Mouse (Mus musculus) intestine, embryonic 16.5 days (tissue): ENCODE data around the gene Wdsub1. TPM values are rescaled to one million over a fixed set of nuclear protein-coding genes. Genes with fewer than 3 reads are reported as not detected.

ENCODE experiments used
- ATAC-seq: fragments of 200-750 bp; cut with Nextera tagmentation; 2 replicates; pipeline ENCODE4 v1.8.0; 2017; ENCODE audit warnings: moderate TSS enrichment, moderate library complexity
- H3K27ac ChIP-seq: fragments of 300-500 bp; sonication (generic); 2 replicates; pipeline ENCODE4 v1.5.1; 2014; ENCODE audit warnings: mild to moderate bottlenecking, low read length
- H3K27me3 ChIP-seq: fragments of 300-500 bp; sonication (generic); replicated peaks from 2 replicates; pipeline ENCODE4 v1.6.1; 2014; ENCODE audit warnings: low read length, control low read depth, mixed read lengths; ENCODE audit not compliant: control insufficient read depth, insufficient read depth
- H3K36me3 ChIP-seq: fragments of 300-500 bp; sonication (generic); 2 replicates; pipeline ENCODE4 v1.6.1; 2014; ENCODE audit warnings: low read length, control low read depth; ENCODE audit not compliant: control insufficient read depth, insufficient read depth
- H3K4me1 ChIP-seq: fragments of 300-500 bp; sonication (generic); 2 replicates; pipeline ENCODE4 v1.6.1; 2014; ENCODE audit warnings: low read length, control low read depth, mixed read lengths; ENCODE audit not compliant: control insufficient read depth, insufficient read depth
- H3K4me2 ChIP-seq: fragments of 300-500 bp; sonication (generic); 2 replicates; pipeline ENCODE4 v1.6.1; 2014; ENCODE audit warnings: low read depth, low read length, control low read depth
- H3K4me3 ChIP-seq: fragments of 300-500 bp; sonication (generic); 2 replicates; pipeline ENCODE4 v1.5.1; 2014; ENCODE audit warnings: mild to moderate bottlenecking, low read length
- H3K9ac ChIP-seq: fragments of 300-500 bp; sonication (generic); 2 replicates; pipeline ENCODE4 v1.6.1; 2014; ENCODE audit warnings: low read depth, low read length
- H3K9me3 ChIP-seq: fragments of 300-500 bp; sonication (generic); 2 replicates; pipeline ENCODE4 v1.6.1; 2016; ENCODE audit warnings: low read length, control low read depth; ENCODE audit not compliant: control insufficient read depth
- WGBS: fragments of 180-500 bp; shearing (Covaris S2); extraction: QIAGEN DNeasy Blood & Tissue Kit; methylation state at CpG from one replicate; pipeline ENCODE4 v1.1.7; 2014; 5-methylcytosine and 5-hydroxymethylcytosine counted together
- polyA plus RNA-seq: library from polyadenylated mRNA; unstranded; fragments of >200 nt; fragmentation: Nextera tagmentation; extraction: Ambion mirVana; gene quantifications from 2 replicates; pipeline ENCODE4 v1.2.1, GENCODE M21; 2015

Gene Wdsub1
- polyA plus RNA-seq, 1 experiment from 2014 or later: 38.1 TPM

GRCm38 (mm10) chr2:59831831-59832230, 50.6 kb downstream of the Wdsub1 start:
- WGBS: 79% methylated on average over 7 of the region's 7 CpGs

GRCm38 (mm10) chr2:59830940-59831339, 51.5 kb downstream of the Wdsub1 start:
- WGBS: 86% methylated on average over 5 of the region's 5 CpGs
- no peaks in the 10 kb centered on the region for H3K27me3 ChIP-seq
- no peak overlapping the region for H3K27ac ChIP-seq
- H3K4me1 ChIP-seq: peaks cover 22% of the 10 kb centered on the region
- no peak overlapping the region for H3K9ac ChIP-seq
- no peak for ATAC-seq
- no peaks in the 10 kb centered on the region for H3K9me3 ChIP-seq
- H3K36me3 ChIP-seq: peaks cover 16% of the 10 kb centered on the region; the same call in 1 of the 2 replicates
- no peak overlapping the region for H3K4me2 ChIP-seq
- no peak overlapping the region for H3K4me3 ChIP-seq

More at GRCm38 (mm10) chr2:59831831-59832230, 50.6 kb downstream of the Wdsub1 start:
- Histone ChIP-seq H3K9ac (no peak overlapping the region), H3K4me3 (no peak overlapping the region), H3K9me3 (no peaks in the 10 kb centered on the region), H3K4me2 (no peak overlapping the region), H3K27me3 (no peaks in the 10 kb centered on the region), H3K27ac (no peak overlapping the region), H3K4me1 (peaks cover 22% of the 10 kb centered on the region), H3K36me3 (peaks cover 16% of the 10 kb centered on the region; the same call in 1 of the 2 replicates)
- ATAC-seq: no peak; the same call in 1 of the 2 replicates

- Histone ChIP-seq H3K4me1 (peaks cover 22% of the 10 kb centered on the region), H3K36me3 (peaks cover 12% of the 10 kb centered on the region; the same call in 1 of the 2 replicates), H3K4me3 (no peak overlapping the region), H3K4me2 (no peak overlapping the region), H3K9me3 (no peaks in the 10 kb centered on the region), H3K27me3 (no peaks in the 10 kb centered on the region), H3K27ac (no peak overlapping the region; the same call in 1 of the 2 replicates), H3K9ac (no peak overlapping the region)
- WGBS: 35% methylated on average over 9 of the region's 9 CpGs
- ATAC-seq: peak; percentile 26
Measured at GRCm38 (mm10) chr2:59830151-59830550, 52.2 kb downstream of the Wdsub1 start.

GRCm38 (mm10) chr2:59829718-59830117, 52.7 kb downstream of the Wdsub1 start:
- 72% methylated on average over 7 of the region's 7 CpGs for WGBS
- peak; percentile 47 for ATAC-seq
- H3K4me1 ChIP-seq: peaks cover 22% of the 10 kb centered on the region
- H3K27me3 ChIP-seq: no peaks in the 10 kb centered on the region
- peak overlapping the region; percentile 55; the same call in 1 of the 2 replicates for H3K27ac ChIP-seq
- H3K9me3 ChIP-seq: no peaks in the 10 kb centered on the region
- peaks cover 10% of the 10 kb centered on the region; the same call in 1 of the 2 replicates for H3K36me3 ChIP-seq
- no peak overlapping the region; the same call in 1 of the 2 replicates for H3K9ac ChIP-seq
- H3K4me2 ChIP-seq: no peak overlapping the region
- H3K4me3 ChIP-seq: no peak overlapping the region

- Histone ChIP-seq H3K27me3 (no peaks in the 10 kb centered on the region), H3K27ac (peak overlapping the region; percentile 55), H3K4me1 (peaks cover 22% of the 10 kb centered on the region), H3K9ac (peak overlapping the region; percentile 10; the same call in 1 of the 2 replicates), H3K4me2 (0 out of 2 replicates have a peak overlapping the region, but pooled peaks have one; percentile 6), H3K9me3 (no peaks in the 10 kb centered on the region), H3K4me3 (no peak overlapping the region), H3K36me3 (peaks cover 10% of the 10 kb centered on the region; the same call in 1 of the 2 replicates)
- ATAC-seq: peak; percentile 19; the same call in 1 of the 2 replicates
- 30% methylated on average over 14 of the region's 14 CpGs for WGBS
Measured at GRCm38 (mm10) chr2:59828777-59829508, 53.4 kb downstream of the Wdsub1 start.

GRCm38 (mm10) chr2:59828103-59828655, 54.2 kb downstream of the Wdsub1 start:
- Histone ChIP-seq H3K4me2 (no peak overlapping the region), H3K4me3 (no peak overlapping the region), H3K27ac (no peak overlapping the region), H3K36me3 (peaks cover 3% of the 10 kb centered on the region; the same call in 1 of the 2 replicates), H3K9me3 (no peaks in the 10 kb centered on the region), H3K9ac (no peak overlapping the region), H3K27me3 (no peaks in the 10 kb centered on the region), H3K4me1 (peaks cover 22% of the 10 kb centered on the region)
- no peak for ATAC-seq
- 65% methylated on average over 11 of the region's 11 CpGs for WGBS

GRCm38 (mm10) chr2:59825380-59825779, 57.0 kb downstream of the Wdsub1 start:
- WGBS: 86% methylated on average over 4 of the region's 4 CpGs
- Histone ChIP-seq H3K4me3 (no peak overlapping the region), H3K27me3 (no peaks in the 10 kb centered on the region), H3K4me1 (peaks cover 21% of the 10 kb centered on the region), H3K9me3 (no peaks in the 10 kb centered on the region), H3K4me2 (no peak overlapping the region), H3K36me3 (peaks cover 2% of the 10 kb centered on the region; the same call in 1 of the 2 replicates), H3K9ac (no peak overlapping the region), H3K27ac (no peak overlapping the region)
- no peak for ATAC-seq

GRCm38 (mm10) chr2:59824289-59824688, 58.1 kb downstream of the Wdsub1 start:
- H3K4me3 ChIP-seq: no peak overlapping the region
- H3K4me1 ChIP-seq: peaks cover 13% of the 10 kb centered on the region
- H3K9me3 ChIP-seq: no peaks in the 10 kb centered on the region
- H3K4me2 ChIP-seq: no peak overlapping the region
- no peak overlapping the region for H3K27ac ChIP-seq
- H3K36me3 ChIP-seq: no peaks in the 10 kb centered on the region
- ATAC-seq: peak; percentile 44; the same call in 1 of the 2 replicates
- H3K27me3 ChIP-seq: no peaks in the 10 kb centered on the region
- H3K9ac ChIP-seq: no peak overlapping the region
- whole genome bisulfite sequencing: 74% methylated on average over 8 of the region's 8 CpGs

GRCm38 (mm10) chr2:59821044-59821443, 61.3 kb downstream of the Wdsub1 start:
- Histone ChIP-seq H3K4me2 (no peak overlapping the region), H3K27me3 (no peaks in the 10 kb centered on the region), H3K4me1 (no peaks in the 10 kb centered on the region), H3K36me3 (0 out of 2 replicates have a peak, but pooled peaks cover 7% of the 10 kb centered on the region), H3K4me3 (no peak overlapping the region), H3K9ac (no peak overlapping the region), H3K9me3 (no peaks in the 10 kb centered on the region), H3K27ac (no peak overlapping the region)
- no peak for ATAC-seq
- WGBS: 64% methylated on average over 2 of the region's 2 CpGs
